8 mouse cellular contexts compared by ENCODE assay signal in the genomic region with DNA sequence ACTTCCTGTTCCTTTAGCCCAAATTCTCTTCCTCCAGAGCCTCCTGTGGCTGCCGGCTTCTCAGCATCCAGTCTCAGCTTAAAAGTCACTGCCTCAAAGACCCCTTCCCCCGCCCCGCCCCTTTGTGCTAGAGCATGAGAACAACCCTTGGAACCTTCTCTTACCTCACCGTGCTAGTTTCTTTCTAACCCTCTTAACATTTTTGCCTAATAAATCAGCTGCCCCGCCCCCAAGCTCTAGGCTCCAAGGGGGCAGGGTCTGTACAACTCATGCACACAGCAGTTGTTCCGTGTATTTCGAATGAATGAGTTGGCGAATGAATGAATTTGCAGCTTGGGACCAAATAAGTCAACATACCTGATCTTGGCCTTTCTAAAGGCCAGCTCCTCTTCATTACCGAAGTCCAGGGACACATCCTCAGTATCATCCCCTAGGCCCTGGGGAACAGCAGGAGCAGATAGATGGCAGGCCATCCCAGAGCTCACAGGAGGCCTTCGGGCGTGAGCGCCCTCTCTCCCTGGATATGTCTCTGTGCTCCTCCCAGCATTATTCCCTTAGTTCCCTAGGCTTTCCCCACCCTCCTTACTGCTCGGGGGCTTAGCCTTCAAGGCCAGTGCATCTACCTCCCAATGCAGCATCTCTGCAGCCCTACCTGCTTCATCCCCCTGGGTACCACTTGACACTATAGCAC. TPM values are rescaled to one million over a fixed set of nuclear protein-coding genes. Genes with fewer than 3 reads are reported as not detected.
DNase-seq lines count a peak whose midpoint lies in the region; ATAC-seq and TF ChIP-seq lines count a peak whose summit lies in the region.

No protein-coding gene starts in this region.

- no peaks in the 10 kb centered on the region for H3K36me3 ChIP-seq in heart, embryonic 16.5 days (ENCODE audit: control insufficient read depth, insufficient read depth)
- H3K36me3 ChIP-seq in hindbrain, embryonic 13.5 days = no peaks in the 10 kb centered on the region
- no peaks in the 10 kb centered on the region for H3K36me3 ChIP-seq in myocyte (ENCODE audit: control insufficient read depth, insufficient read depth)

- no peak overlapping the region for H3ac ChIP-seq in myocyte (ENCODE audit: control insufficient read depth, insufficient read length)

- peak overlapping the region; percentile 55 for H3K4me2 ChIP-seq in heart, embryonic 16.5 days (ENCODE audit: low read depth, low read length)
- H3K4me2 ChIP-seq in hindbrain, embryonic 13.5 days = peak overlapping the region; percentile 85
- H3K4me2 ChIP-seq in myocyte (ENCODE audit: low read depth) = peak overlapping the region; percentile 74

- DNase-seq in heart, adult 11 months = no peak
- peak; percentile 48 for DNase-seq in brain, embryonic 14.5 days (ENCODE audit: low read depth)
- DNase-seq in thymus, postnatal 14 days = no peak
- no peak for DNase-seq in urinary bladder, postnatal 25 days (ENCODE audit: low spot score)
- no peak for DNase-seq in kidney, postnatal 25 days

- no peak for TF ChIP-seq CTCF in brain, embryonic 14.5 days (IDR thresholded peaks at IDR 0.05; ENCODE audit: borderline replicate concordance, extremely low read depth, insufficient read depth, insufficient read length)

- TF ChIP-seq POLR2A in brain, embryonic 14.5 days (IDR thresholded peaks at IDR 0.05; ENCODE audit: borderline replicate concordance, extremely low read depth, insufficient read depth, insufficient read length, poor library complexity, severe bottlenecking) = no peak
- TF ChIP-seq POLR2A in myocyte (IDR thresholded peaks at IDR 0.05; ENCODE audit: insufficient read length, low read depth) = no peak

- no peaks in the 10 kb centered on the region for H3K79me2 ChIP-seq in myocyte (ENCODE audit: control insufficient read depth, insufficient read depth)

- H3K27ac ChIP-seq in heart, embryonic 16.5 days (ENCODE audit: low read length) = no peak overlapping the region
- peak overlapping the region; percentile 92 for H3K27ac ChIP-seq in hindbrain, embryonic 13.5 days

- peak overlapping the region; percentile 33 for H3K4me3 ChIP-seq in heart, embryonic 16.5 days (ENCODE audit: low read length)
- H3K4me3 ChIP-seq in hindbrain, embryonic 13.5 days = peak overlapping the region; percentile 65
- H3K4me3 ChIP-seq in myocyte = peak overlapping the region; percentile 16

- H3K27me3 ChIP-seq in heart, embryonic 16.5 days (ENCODE audit: control insufficient read depth, insufficient read depth, low read length) = 0 out of 2 replicates have a peak, but pooled peaks cover 2% of the 10 kb centered on the region
- no peaks in the 10 kb centered on the region for H3K27me3 ChIP-seq in hindbrain, embryonic 13.5 days
- H3K27me3 ChIP-seq in myocyte (ENCODE audit: control insufficient read depth, insufficient read depth, insufficient read length) = no peaks in the 10 kb centered on the region

- WGBS in heart, embryonic 16.5 days = 34% methylated on average over 13 of the region's 13 CpGs
- 13% methylated on average over 13 of the region's 13 CpGs for WGBS in hindbrain, embryonic 13.5 days

- peaks cover 4% of the 10 kb centered on the region; the same call in 1 of the 2 replicates for H3K4me1 ChIP-seq in heart, embryonic 16.5 days (ENCODE audit: control insufficient read depth, insufficient read depth, low read length)
- H3K4me1 ChIP-seq in hindbrain, embryonic 13.5 days (replicated peaks) = peaks cover 52% of the 10 kb centered on the region

- ATAC-seq in heart, embryonic 16.5 days (replicated peaks; ENCODE audit: extremely low read depth, insufficient read depth, low FRiP score) = no peak
- ATAC-seq in hindbrain, embryonic 13.5 days (ENCODE audit: low FRiP score) = peak; percentile 87

- no peaks in the 10 kb centered on the region for H3K9me3 ChIP-seq in heart, embryonic 16.5 days (replicated peaks; ENCODE audit: control insufficient read depth, low read length)
- no peaks in the 10 kb centered on the region for H3K9me3 ChIP-seq in hindbrain, embryonic 13.5 days

- H3K9ac ChIP-seq in heart, embryonic 16.5 days (ENCODE audit: low read length) = peak overlapping the region; percentile 39
- H3K9ac ChIP-seq in hindbrain, embryonic 13.5 days = peak overlapping the region; percentile 88

TF ChIP-seq in myocyte, 11 proteins besides CTCF, POLR2A, EP300 and RAD21:
- TF ChIP-seq E2F4 (IDR thresholded peaks at IDR 0.05; ENCODE audit: insufficient read depth) (no peak), REST (IDR thresholded peaks at IDR 0.05; ENCODE audit: insufficient read depth, insufficient read length) (no peak), CEBPB (IDR thresholded peaks at IDR 0.05; ENCODE audit: insufficient read depth, poor library complexity, severe bottlenecking) (no peak), TCF12 (IDR thresholded peaks at IDR 0.05; ENCODE audit: insufficient read depth, poor library complexity, severe bottlenecking) (no peak), MAX (IDR thresholded peaks at IDR 0.05; ENCODE audit: low read depth) (no peak), POLR2AphosphoS2 (IDR thresholded peaks at IDR 0.05; ENCODE audit: insufficient read length, low read depth) (no peak), USF1 (IDR thresholded peaks at IDR 0.05; ENCODE audit: low read depth) (no peak), MYOD1 (IDR thresholded peaks at IDR 0.05; ENCODE audit: control insufficient read depth in 1 of 3, insufficient read length in 2 of 3, low read depth in 2 of 3) (no peak), TCF3 (IDR thresholded peaks at IDR 0.05; ENCODE audit: insufficient read length, low read depth) (no peak), MYOG (IDR thresholded peaks at IDR 0.05; ENCODE audit: control insufficient read depth in 1 of 3, insufficient read depth in 1 of 3, insufficient read length in 2 of 3, low read depth in 2 of 3) (no peak), SRF (IDR thresholded peaks at IDR 0.05; ENCODE audit: control insufficient read depth, insufficient read length, low read depth) (no peak)

RNA-seq across cellular contexts. Expression of a gene that starts 0.4 kb away (rescaled TPM):
- polyA plus RNA-seq in heart, embryonic 16.5 days (2015; fragmentation: Nextera tagmentation; extraction: Ambion mirVana) = 3.2 and 3.3 TPM in 2 replicates
- polyA plus RNA-seq in brain, embryonic 14.5 days (2012; rRNA removed) = 49.6 and 55.0 TPM in 2 replicates
- polyA plus RNA-seq in hindbrain, embryonic 13.5 days (2015; fragmentation: Nextera tagmentation; extraction: Ambion mirVana) = 43.1 and 47.3 TPM in 2 replicates
- 2.6 TPM for polyA plus RNA-seq in myocyte (2012; fragmentation: generic; extraction: Trizol)

RNA-seq across cellular contexts. Expression of a gene that starts 33.1 kb away (rescaled TPM):
- polyA plus RNA-seq in heart, embryonic 16.5 days (2015; fragmentation: Nextera tagmentation; extraction: Ambion mirVana) = 1.7 and 2.7 TPM in 2 replicates
- polyA plus RNA-seq in brain, embryonic 14.5 days (2012; rRNA removed) = 0.03 and 0.04 TPM in 2 replicates
- 0.79 and 0.83 TPM in 2 replicates for polyA plus RNA-seq in hindbrain, embryonic 13.5 days (2015; fragmentation: Nextera tagmentation; extraction: Ambion mirVana)
- polyA plus RNA-seq in myocyte (2012; fragmentation: generic; extraction: Trizol) = 0.01 TPM

RNA-seq across cellular contexts. Expression of a gene that starts 35.0 kb away (rescaled TPM):
- 37.5 and 42.9 TPM in 2 replicates for polyA plus RNA-seq in heart, embryonic 16.5 days (2015; fragmentation: Nextera tagmentation; extraction: Ambion mirVana)
- 43.1 and 50.7 TPM in 2 replicates for polyA plus RNA-seq in brain, embryonic 14.5 days (2012; rRNA removed)
- polyA plus RNA-seq in hindbrain, embryonic 13.5 days (2015; fragmentation: Nextera tagmentation; extraction: Ambion mirVana) = 45.3 and 49.2 TPM in 2 replicates
- 38.8 TPM for polyA plus RNA-seq in myocyte (2012; fragmentation: generic; extraction: Trizol)

RNA-seq across cellular contexts. Expression of a gene that starts 51.4 kb away (rescaled TPM):
- polyA plus RNA-seq in heart, embryonic 16.5 days (2015; fragmentation: Nextera tagmentation; extraction: Ambion mirVana) = 1.3 and 2.1 TPM in 2 replicates
- 3.8 and 6.5 TPM in 2 replicates for polyA plus RNA-seq in brain, embryonic 14.5 days (2012; rRNA removed)
- 5.4 and 6.0 TPM in 2 replicates for polyA plus RNA-seq in hindbrain, embryonic 13.5 days (2015; fragmentation: Nextera tagmentation; extraction: Ambion mirVana)
- 21.8 TPM for polyA plus RNA-seq in myocyte (2012; fragmentation: generic; extraction: Trizol)

Comparison
In these comparisons a context has a peak if more than half of its experiments do, and no peak if none do; other contexts are left out.
1. RNA of a gene that starts 0.4 kb away (polyA plus RNA-seq): 49.6 to 55.0 TPM in brain, embryonic 14.5 days and 43.1 to 47.3 TPM in hindbrain, embryonic 13.5 days; 3.2 to 3.3 TPM in heart, embryonic 16.5 days and 2.6 TPM in myocyte (single experiment); every median in the first group is over 10 times any median in the second.
2. Peak in every context shown above with its lines, with median percentiles within 50 percentile points of each other: H3K4me2 ChIP-seq and H3K4me3 ChIP-seq.